Mouse (Mus musculus): ENCODE data around the gene Mettl7a1. TPM values are rescaled to one million over a fixed set of nuclear protein-coding genes. Genes with fewer than 3 reads are reported as not detected.
"Not testable (repeated sequence)": the region's sequence is repeated elsewhere in the genome, so short reads cannot be mapped to it uniquely, and the experiment has no call there.

The Mettl7a1 gene
- polyA plus RNA-seq, 1 experiment from 2014 or later, result 4.4 TPM

DNA sequence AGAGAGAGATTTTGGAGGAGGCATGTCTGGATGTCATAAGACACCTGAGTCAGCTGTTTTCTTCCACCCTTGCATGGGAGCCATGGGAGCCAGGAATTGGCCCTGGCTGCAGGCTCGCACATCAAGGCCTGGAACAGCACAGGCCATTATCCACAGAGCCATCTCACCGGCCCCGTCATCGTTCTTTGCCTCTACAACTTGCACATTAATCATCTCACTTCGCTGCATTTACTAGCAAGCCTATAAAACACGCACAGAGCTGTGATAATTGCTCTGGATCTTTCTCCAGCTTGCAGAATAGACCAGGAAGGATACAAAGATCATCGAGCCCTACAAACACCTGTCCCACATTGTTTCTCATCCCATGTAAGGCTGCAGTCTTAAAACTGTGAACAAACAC lies 26.8 kb downstream of the Mettl7a1 start:
- WGBS, result 86% methylated on average over 7 of the region's 7 CpGs
- Histone ChIP-seq H3K27me3 (no peaks in the 10 kb centered on the region), H3K4me3 (replicated peaks) (no peak overlapping the region), H3K9ac (no peak overlapping the region), H3K9me3 (no peaks in the 10 kb centered on the region), H3K4me2 (no peak overlapping the region), H3K36me3 (replicated peaks) (no peaks in the 10 kb centered on the region), H3K27ac (no peak overlapping the region), H3K4me1 (no peaks in the 10 kb centered on the region)
- no peak for ATAC-seq (ENCODE audit: low FRiP score)

DNA sequence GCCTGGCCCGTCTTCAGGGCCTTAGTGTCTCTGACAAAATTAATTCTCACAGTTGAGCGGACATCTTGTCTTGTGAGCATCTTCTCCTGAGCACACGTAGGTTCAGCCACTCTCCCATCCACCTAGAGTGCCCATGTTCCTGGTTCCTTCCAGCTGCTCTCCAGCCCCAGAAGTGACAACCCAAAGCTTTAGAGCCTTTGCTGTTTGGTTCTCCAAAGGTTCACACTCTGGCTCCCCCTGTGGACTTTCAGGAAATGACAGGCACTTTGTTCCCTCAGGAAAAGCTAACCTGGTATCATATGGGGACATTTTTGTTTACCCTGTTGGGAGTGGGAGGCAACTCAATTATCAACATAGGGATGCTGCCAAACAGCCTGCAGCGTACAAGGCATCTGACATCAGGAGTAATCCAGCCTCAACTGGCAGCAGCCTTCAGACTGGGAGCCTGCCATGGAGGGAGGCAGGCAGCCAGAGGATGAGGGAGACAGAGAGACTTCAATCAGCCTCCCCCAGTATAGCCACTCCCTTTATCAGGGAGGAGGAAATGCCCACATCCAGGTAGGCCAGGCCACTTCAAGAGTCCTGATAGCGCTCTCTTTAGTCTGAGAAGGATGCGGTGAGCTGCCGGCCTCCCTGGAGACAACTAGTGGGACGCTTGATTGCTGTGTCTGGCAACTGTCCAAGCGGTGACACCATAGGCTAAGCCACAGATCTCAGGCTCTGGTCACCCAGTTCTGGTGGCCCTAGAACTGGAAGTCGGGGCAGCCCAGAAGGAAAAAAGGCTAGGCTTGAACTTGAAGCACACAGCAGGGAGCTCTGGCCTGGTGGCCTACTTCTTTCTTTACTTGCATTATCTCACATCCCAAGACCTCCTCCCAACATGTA lies 28.4 kb downstream of the Mettl7a1 start:
- not testable (repeated sequence) for H3K4me3 ChIP-seq (replicated peaks); H3K4me2 ChIP-seq; H3K9me3 ChIP-seq; H3K36me3 ChIP-seq (replicated peaks); H3K9ac ChIP-seq; H3K27ac ChIP-seq; H3K4me1 ChIP-seq; H3K27me3 ChIP-seq
- WGBS, result 53% methylated on average over 3 of the region's 10 CpGs
- 0 out of 2 replicates have a peak, but pooled peaks have one; percentile 14 for ATAC-seq (ENCODE audit: low FRiP score)

DNA sequence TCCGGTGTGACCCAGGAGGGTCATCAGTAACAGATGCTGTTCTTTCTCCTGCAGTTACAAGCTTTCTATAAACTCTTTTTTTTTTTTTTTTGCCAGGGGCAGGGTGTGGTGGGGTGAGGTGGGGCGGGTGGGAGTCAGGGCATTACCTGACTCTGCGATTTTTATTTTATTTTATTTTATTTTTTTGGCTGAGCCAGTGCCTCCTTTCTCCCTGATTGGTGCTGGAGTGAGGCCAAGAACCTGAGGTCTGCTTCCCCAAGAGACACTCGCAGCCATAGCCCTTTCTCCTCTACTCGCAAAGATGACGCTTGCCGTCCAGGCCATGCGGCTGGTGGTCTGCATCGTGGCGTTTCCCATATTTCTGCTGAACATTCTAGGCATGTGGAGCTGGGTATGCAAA lies 30.7 kb downstream of the Mettl7a1 start, which contains the start of gene Mettl7a3:
Gene Mettl7a3 (plus strand): TSS at position 301 of the 400 bp plus-strand sequence.
- WGBS, result 83% methylated on average over 10 of the region's 10 CpGs
- ATAC-seq (ENCODE audit: low FRiP score), result no peak
- Histone ChIP-seq H3K27me3 (no peaks in the 10 kb centered on the region), H3K9ac (no peak within 1 kb of the TSS), H3K4me3 (replicated peaks) (no peak within 1 kb of the TSS), H3K36me3 (replicated peaks) (no peaks in the 10 kb centered on the region), H3K4me1 (no peaks in the 10 kb centered on the region), H3K9me3 (no peaks in the 10 kb centered on the region), H3K27ac (no peak within 1 kb of the TSS), H3K4me2 (no peak within 1 kb of the TSS)

DNA sequence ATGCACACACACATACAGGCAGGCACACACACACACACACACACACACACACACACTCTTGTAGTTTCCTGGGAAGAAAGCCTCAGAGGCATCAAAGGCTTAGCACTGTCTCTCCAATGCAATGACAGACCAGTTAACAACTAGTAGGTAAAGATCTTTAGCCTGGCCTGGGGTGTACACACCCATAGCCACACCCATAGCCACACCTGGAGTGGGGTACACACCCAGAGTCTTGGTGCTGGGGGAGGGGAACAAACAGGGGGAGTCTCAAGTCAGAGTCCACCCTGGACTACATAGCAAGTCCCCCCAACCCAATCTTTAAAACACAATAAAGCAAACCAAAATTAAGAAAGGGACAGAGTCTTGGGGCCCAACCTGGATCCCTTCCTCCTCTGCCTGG lies 33.4 kb downstream of the Mettl7a1 start:
- H3K4me1 ChIP-seq; H3K4me2 ChIP-seq; ATAC-seq (ENCODE audit: low FRiP score); H3K27me3 ChIP-seq; H3K9ac ChIP-seq; H3K9me3 ChIP-seq; H3K27ac ChIP-seq; H3K4me3 ChIP-seq (replicated peaks); H3K36me3 ChIP-seq (replicated peaks): not testable (repeated sequence)

DNA sequence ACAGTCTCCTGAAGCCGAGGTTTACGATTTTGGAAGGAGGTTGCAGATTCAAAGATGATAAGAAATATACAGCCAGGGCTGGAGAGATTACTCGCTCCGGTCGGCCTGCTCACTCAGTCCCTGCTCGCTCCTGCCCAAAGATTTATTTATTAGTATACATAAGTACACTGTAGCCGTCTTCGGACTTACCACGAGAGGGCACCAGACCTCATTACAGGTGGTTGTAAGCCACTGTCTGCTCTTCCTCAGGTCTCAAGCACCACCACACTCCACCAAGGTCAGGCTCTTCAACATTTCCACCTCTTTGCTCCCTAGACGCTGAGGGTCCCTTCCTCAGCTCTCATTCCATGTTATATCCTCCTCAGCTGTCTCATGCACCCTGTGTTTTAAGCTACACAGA lies 33.9 kb downstream of the Mettl7a1 start:
- 47% methylated on average over 10 of the region's 10 CpGs for WGBS
- H3K27me3 ChIP-seq; H3K4me2 ChIP-seq; H3K9me3 ChIP-seq; ATAC-seq (ENCODE audit: low FRiP score); H3K4me1 ChIP-seq; H3K4me3 ChIP-seq (replicated peaks); H3K9ac ChIP-seq; H3K36me3 ChIP-seq (replicated peaks); H3K27ac ChIP-seq: not testable (repeated sequence)

DNA sequence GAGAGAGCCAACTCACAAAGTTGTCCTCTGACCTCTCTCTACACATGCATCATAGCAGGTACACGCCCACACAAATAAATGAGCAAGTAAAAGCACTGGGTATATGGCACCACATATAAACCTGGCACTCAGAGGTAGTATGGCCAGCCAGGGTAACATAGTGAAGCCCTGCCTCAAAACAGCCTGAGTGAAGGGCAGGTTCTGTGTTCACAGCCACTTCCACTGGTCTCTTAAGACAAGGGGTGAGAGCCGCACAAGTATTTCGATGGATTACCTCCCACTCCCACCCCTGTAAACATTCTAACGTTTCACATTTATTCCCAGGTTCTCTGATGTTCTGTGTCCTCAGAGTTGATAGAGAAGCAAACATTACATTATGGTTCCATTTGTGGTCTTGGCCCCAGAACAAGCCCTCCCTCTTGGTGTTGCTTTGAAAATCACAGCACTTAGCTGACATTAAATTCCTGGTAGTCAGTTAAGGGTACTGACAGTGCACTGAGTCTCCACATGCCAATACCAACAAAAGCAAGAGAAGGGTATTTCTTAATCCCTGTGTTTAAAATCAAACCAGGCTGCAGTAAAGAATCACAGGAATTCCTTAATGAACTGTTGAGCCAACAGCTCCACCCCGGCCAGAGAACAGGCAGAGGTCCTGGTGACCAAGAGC lies 37.5 kb downstream of the Mettl7a1 start:
- not testable (repeated sequence) for H3K27me3 ChIP-seq; H3K9me3 ChIP-seq; ATAC-seq (ENCODE audit: low FRiP score); H3K4me2 ChIP-seq; H3K4me3 ChIP-seq (replicated peaks); H3K9ac ChIP-seq; H3K36me3 ChIP-seq (replicated peaks); H3K27ac ChIP-seq; H3K4me1 ChIP-seq
- 70% methylated on average over 4 of the region's 5 CpGs for WGBS

DNA sequence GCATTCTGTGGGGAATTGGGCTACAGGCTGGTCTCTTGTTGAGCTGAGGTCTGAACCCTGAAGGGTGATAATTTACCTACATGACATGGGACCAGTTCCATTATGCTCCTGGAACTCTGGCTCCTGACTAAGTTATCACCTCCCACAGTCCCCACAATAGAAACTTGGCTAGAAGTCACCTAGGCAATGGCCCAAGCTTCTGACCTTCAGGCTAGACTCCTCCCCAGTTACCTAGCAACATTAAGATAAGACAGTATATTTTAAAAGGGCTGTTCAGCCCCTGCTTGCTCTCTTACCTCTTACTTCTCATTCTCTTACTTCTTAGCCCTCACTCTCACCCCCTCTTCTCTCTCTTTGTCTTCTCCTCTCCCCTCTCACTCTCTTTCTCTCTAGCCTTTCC lies 41.5 kb downstream of the Mettl7a1 start:
- H3K27ac ChIP-seq, result no peak overlapping the region
- no peaks in the 10 kb centered on the region; the same call in 1 of the 2 replicates for H3K4me1 ChIP-seq
- no peaks in the 10 kb centered on the region for H3K9me3 ChIP-seq
- no peaks in the 10 kb centered on the region for H3K27me3 ChIP-seq
- ATAC-seq (ENCODE audit: low FRiP score), result no peak
- no peak overlapping the region for H3K4me3 ChIP-seq (replicated peaks)
- H3K9ac ChIP-seq, result no peak overlapping the region
- no peaks in the 10 kb centered on the region for H3K36me3 ChIP-seq (replicated peaks)
- H3K4me2 ChIP-seq, result no peak overlapping the region

DNA sequence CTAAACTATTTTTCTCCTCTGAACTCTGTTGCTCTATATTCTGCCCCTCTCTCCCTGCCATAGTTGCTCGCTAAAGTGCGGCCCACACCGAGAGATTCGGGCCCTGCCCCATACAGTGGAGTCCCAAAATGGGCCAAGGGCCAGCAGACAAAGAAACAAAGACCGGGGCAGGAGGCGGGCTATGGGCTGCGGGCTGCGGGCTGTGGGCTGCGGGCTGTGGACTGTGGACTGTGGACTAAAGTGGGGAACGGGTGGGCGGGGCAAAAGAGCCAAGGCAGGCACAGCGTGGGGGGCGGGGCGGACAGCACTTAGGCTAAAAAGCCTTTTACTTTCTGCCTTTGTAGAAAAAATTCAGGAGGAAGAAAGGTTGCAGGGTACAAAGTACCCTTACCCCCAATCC lies 42.8 kb downstream of the Mettl7a1 start:
- no peaks in the 10 kb centered on the region for H3K36me3 ChIP-seq (replicated peaks)
- no peaks in the 10 kb centered on the region; the same call in 1 of the 2 replicates for H3K4me1 ChIP-seq
- H3K4me3 ChIP-seq (replicated peaks), result no peak overlapping the region
- no peak overlapping the region for H3K9ac ChIP-seq
- ATAC-seq (ENCODE audit: low FRiP score), result no peak
- H3K27ac ChIP-seq, result peak overlapping the region; percentile 50; the same call in 1 of the 2 replicates
- H3K4me2 ChIP-seq, result no peak overlapping the region
- WGBS, result 67% methylated on average over 14 of the region's 14 CpGs
- no peaks in the 10 kb centered on the region for H3K27me3 ChIP-seq
- H3K9me3 ChIP-seq, result no peaks in the 10 kb centered on the region

DNA sequence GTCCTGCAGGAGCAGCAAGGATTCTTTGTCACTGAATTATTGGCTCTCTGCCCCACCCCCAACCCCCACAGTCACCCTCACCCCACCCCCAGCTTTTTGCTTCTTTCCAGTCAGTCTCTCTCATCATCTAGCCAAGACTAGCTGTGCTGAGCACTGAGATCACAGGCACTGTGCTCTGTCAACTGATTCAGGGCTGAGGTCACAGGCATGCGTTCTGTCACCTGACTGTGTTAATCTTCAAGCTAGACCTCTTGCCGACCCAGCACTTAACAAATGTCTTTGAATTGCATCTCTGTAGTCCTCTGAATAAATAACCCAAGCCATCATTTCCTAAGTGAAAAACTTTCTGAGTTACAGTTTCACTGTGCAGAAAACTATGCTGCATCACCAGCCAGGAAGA lies 45.6 kb downstream of the Mettl7a1 start:
- no peaks in the 10 kb centered on the region for H3K27me3 ChIP-seq
- no peak overlapping the region for H3K9ac ChIP-seq
- no peaks in the 10 kb centered on the region; the same call in 1 of the 2 replicates for H3K4me1 ChIP-seq
- no peak overlapping the region for H3K4me3 ChIP-seq (replicated peaks)
- no peaks in the 10 kb centered on the region for H3K36me3 ChIP-seq (replicated peaks)
- WGBS, result 59% methylated on average over 2 of the region's 2 CpGs
- H3K9me3 ChIP-seq, result no peaks in the 10 kb centered on the region
- ATAC-seq (ENCODE audit: low FRiP score), result no peak
- H3K27ac ChIP-seq, result no peak overlapping the region
- no peak overlapping the region for H3K4me2 ChIP-seq

DNA sequence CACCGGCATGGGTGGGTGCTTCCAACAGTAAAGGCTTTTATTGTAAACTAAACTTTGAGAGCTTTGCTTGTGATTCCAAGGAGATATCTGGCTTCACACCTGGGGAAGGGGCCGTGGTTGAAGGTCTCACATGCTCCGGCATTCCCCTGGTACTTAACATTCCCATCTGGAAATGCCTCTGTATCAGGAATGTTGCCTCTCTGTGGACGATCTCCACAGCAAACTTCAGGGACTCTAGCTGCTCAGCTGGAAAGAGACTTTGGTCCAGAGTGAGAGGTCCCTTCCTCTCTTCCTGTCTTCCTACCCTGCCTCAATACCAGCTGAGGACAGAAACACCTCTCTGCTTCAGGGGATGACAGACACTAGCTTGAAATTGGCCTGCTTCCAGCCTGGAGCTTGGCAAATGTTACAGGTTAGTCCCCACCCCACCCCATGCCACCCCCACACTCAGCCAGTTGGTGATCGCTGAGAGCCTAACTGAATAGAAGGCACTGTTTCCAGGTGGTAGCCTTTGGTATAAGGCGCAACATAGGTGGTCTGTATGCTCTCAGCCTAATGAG lies 47.6 kb downstream of the Mettl7a1 start:
- Histone ChIP-seq H3K36me3 (replicated peaks) (no peaks in the 10 kb centered on the region), H3K4me3 (replicated peaks) (no peak overlapping the region), H3K27ac (no peak overlapping the region), H3K9me3 (no peaks in the 10 kb centered on the region), H3K4me1 (no peaks in the 10 kb centered on the region; the same call in 1 of the 2 replicates), H3K27me3 (no peaks in the 10 kb centered on the region), H3K9ac (no peak overlapping the region), H3K4me2 (no peak overlapping the region)
- WGBS, result 78% methylated on average over 6 of the region's 6 CpGs
- no peak for ATAC-seq (ENCODE audit: low FRiP score)

DNA sequence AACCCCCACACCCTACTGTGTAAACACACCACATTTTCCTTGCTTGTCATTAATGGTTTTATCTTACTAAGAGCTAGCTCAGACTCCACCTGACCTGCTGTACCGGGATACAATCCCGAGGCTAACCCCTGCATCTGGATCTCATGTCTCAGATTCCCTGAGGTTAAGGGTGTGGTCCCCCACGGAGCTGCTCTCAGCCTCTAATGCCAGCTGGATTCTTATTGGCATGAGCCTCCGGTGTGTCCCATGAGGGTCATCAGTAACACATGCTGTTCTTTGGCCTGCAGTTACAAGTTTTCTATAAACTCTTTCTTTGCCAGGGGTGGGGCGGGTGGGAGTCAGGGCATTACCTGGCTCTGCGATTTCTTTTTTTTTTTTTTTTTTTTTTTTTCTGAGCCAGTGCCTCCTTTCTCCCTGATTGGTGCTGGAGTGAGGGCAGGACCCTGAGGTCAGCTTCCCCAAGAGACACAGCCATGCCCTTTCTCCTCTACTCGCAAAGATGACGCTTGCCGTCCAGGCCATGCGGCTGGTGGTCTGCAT lies 48.8 kb downstream of the Mettl7a1 start, which contains the start of the genes Methig1 and Mettl7a2:
Gene Methig1 (plus strand): TSS at position 439 of the 540 bp plus-strand sequence.
Gene Mettl7a2 (plus strand): TSS at position 490 of the 540 bp plus-strand sequence.
- no peak for ATAC-seq (ENCODE audit: low FRiP score)
- WGBS, result 93% methylated on average over 9 of the region's 10 CpGs
- H3K36me3 ChIP-seq (replicated peaks), result no peaks in the 10 kb centered on the region
- H3K27me3 ChIP-seq, result no peaks in the 10 kb centered on the region
- no peak within 1 kb of the TSS for H3K4me3 ChIP-seq (replicated peaks)
- no peaks in the 10 kb centered on the region for H3K9me3 ChIP-seq
- H3K4me2 ChIP-seq, result no peak within 1 kb of the TSS
- no peaks in the 10 kb centered on the region for H3K4me1 ChIP-seq
- no peak within 1 kb of the TSS for H3K9ac ChIP-seq
- H3K27ac ChIP-seq, result no peak within 1 kb of the TSS

DNA sequence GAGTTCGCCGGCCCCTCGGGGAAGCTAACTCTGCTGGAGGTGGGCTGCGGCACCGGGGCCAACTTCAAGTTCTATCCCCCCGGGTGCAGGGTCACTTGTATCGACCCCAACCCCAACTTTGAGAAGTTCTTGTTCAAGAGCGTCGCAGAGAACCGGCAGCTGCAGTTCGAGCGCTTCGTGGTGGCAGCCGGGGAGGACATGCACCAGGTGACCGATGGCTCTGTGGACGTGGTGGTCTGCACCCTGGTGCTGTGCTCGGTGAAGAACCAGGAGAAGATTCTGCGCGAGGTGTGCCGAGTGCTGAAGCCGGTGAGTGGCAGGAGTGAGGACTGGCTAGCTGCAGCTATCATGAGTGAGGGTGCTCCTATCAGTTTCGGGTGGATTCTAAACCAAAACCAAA lies 49.5 kb downstream of the Mettl7a1 start:
- H3K36me3 ChIP-seq (replicated peaks), result not testable (repeated sequence)
- 94% methylated on average over 22 of the region's 22 CpGs for WGBS

More for the DNA sequence above, 49.5 kb downstream of the Mettl7a1 start:
- not testable (repeated sequence) for H3K9me3 ChIP-seq; H3K4me2 ChIP-seq; H3K4me3 ChIP-seq (replicated peaks); H3K9ac ChIP-seq; ATAC-seq (ENCODE audit: low FRiP score); H3K4me1 ChIP-seq; H3K27ac ChIP-seq; H3K27me3 ChIP-seq
